In genomic region chr8:107048061-107048941, GRCm38 (mm10) we compare ENCODE assay signal across 8 mouse cellular contexts. TPM values are rescaled to one million over a fixed set of nuclear protein-coding genes. Genes with fewer than 3 reads are reported as not detected.
A peak's percentile ranks its signal among the peaks of the same experiment; 100 is the strongest.
DNase-seq lines count a peak whose midpoint lies in the region; ATAC-seq lines count a peak whose summit lies in the region.

TSS of gene Pdf (minus strand) at chr8:107048614.

- H3K4me3 ChIP-seq in forebrain, embryonic 11.5 days (ENCODE audit: low read depth, low read length): peak within 1 kb of the TSS; percentile 78
- H3K4me3 ChIP-seq in heart, embryonic 15.5 days: peak within 1 kb of the TSS; percentile 84
- peak within 1 kb of the TSS; percentile 79 for H3K4me3 ChIP-seq in liver, embryonic 13.5 days (replicated peaks)
- H3K4me3 ChIP-seq in stomach, embryonic 15.5 days (replicated peaks): peak within 1 kb of the TSS; percentile 81

- H3K4me2 ChIP-seq in forebrain, embryonic 11.5 days (ENCODE audit: low read depth, low read length, severe bottlenecking): peak within 1 kb of the TSS; percentile 93
- H3K4me2 ChIP-seq in heart, embryonic 15.5 days: peak within 1 kb of the TSS; percentile 84
- peak within 1 kb of the TSS; percentile 90 for H3K4me2 ChIP-seq in liver, embryonic 13.5 days
- H3K4me2 ChIP-seq in stomach, embryonic 15.5 days: peak within 1 kb of the TSS; percentile 93

- peaks cover 28% of the 10 kb centered on the region; the same call in 1 of the 2 replicates for H3K36me3 ChIP-seq in forebrain, embryonic 11.5 days (ENCODE audit: control insufficient read depth, insufficient read depth, low read length)
- peaks cover 74% of the 10 kb centered on the region for H3K36me3 ChIP-seq in heart, embryonic 15.5 days
- peaks cover 83% of the 10 kb centered on the region for H3K36me3 ChIP-seq in liver, embryonic 13.5 days
- H3K36me3 ChIP-seq in stomach, embryonic 15.5 days: peaks cover 64% of the 10 kb centered on the region

- H3K9ac ChIP-seq in forebrain, embryonic 11.5 days (ENCODE audit: low read length): peak within 1 kb of the TSS; percentile 90
- H3K9ac ChIP-seq in heart, embryonic 15.5 days: peak within 1 kb of the TSS; percentile 88
- H3K9ac ChIP-seq in liver, embryonic 13.5 days: peak within 1 kb of the TSS; percentile 85
- H3K9ac ChIP-seq in stomach, embryonic 15.5 days: peak within 1 kb of the TSS; percentile 80

- DNase-seq in c-Kit-positive CD71-negative TER-119-negative erythroid progenitor cells, embryonic 14.5 days (ENCODE audit: low read depth): peak; percentile 64
- peak; percentile 84 for DNase-seq in forebrain, embryonic 11.5 days (ENCODE audit: low spot score)
- DNase-seq in kidney, postnatal 25 days: peak; percentile 82 to 92
- DNase-seq in liver, embryonic 13.5 days: peak; percentile 68
- peak; percentile 80 for DNase-seq in neural tube, embryonic 10.5 days (ENCODE audit: extremely low spot score, low spot score)

- H3K9me3 ChIP-seq in forebrain, embryonic 11.5 days (ENCODE audit: control insufficient read depth, low read length): no peaks in the 10 kb centered on the region
- H3K9me3 ChIP-seq in heart, embryonic 15.5 days (replicated peaks): no peaks in the 10 kb centered on the region
- H3K9me3 ChIP-seq in liver, embryonic 13.5 days (replicated peaks): no peaks in the 10 kb centered on the region
- H3K9me3 ChIP-seq in stomach, embryonic 15.5 days: no peaks in the 10 kb centered on the region

- under 1% methylated on average over 87 of the region's 87 CpGs for WGBS in forebrain, embryonic 11.5 days
- under 1% methylated on average over 82 of the region's 87 CpGs for WGBS in heart, embryonic 15.5 days
- under 1% methylated on average over 87 of the region's 87 CpGs for WGBS in liver, embryonic 13.5 days (ENCODE audit: insufficient replicate concordance)
- WGBS in stomach, embryonic 15.5 days: under 1% methylated on average over 87 of the region's 87 CpGs

- H3K27ac ChIP-seq in forebrain, embryonic 11.5 days (ENCODE audit: low read depth, low read length): peak within 1 kb of the TSS; percentile 82
- H3K27ac ChIP-seq in heart, embryonic 15.5 days: peak within 1 kb of the TSS; percentile 95
- H3K27ac ChIP-seq in liver, embryonic 13.5 days: peak within 1 kb of the TSS; percentile 81
- H3K27ac ChIP-seq in stomach, embryonic 15.5 days: peak within 1 kb of the TSS; percentile 94

- no peaks in the 10 kb centered on the region for H3K27me3 ChIP-seq in forebrain, embryonic 11.5 days (ENCODE audit: control insufficient read depth, insufficient read depth, low read length)
- H3K27me3 ChIP-seq in heart, embryonic 15.5 days: no peaks in the 10 kb centered on the region
- no peaks in the 10 kb centered on the region for H3K27me3 ChIP-seq in liver, embryonic 13.5 days
- no peaks in the 10 kb centered on the region for H3K27me3 ChIP-seq in stomach, embryonic 15.5 days (replicated peaks)

- peak; percentile 78 for ATAC-seq in CD4-positive, CD25-positive, alpha-beta regulatory T cell, adult 4 months
- peak; percentile 83 for ATAC-seq in forebrain, embryonic 11.5 days (replicated peaks; ENCODE audit: low FRiP score)
- ATAC-seq in heart, embryonic 15.5 days (replicated peaks; ENCODE audit: insufficient number of reproducible peaks, insufficient read depth, low FRiP score, low read depth): peak; percentile 79
- ATAC-seq in liver, embryonic 13.5 days (ENCODE audit: low read depth): peak; percentile 82
- peak; percentile 79 for ATAC-seq in stomach, embryonic 15.5 days (ENCODE audit: insufficient read depth, low FRiP score, low read depth)

- H3K4me1 ChIP-seq in forebrain, embryonic 11.5 days (replicated peaks; ENCODE audit: control insufficient read depth, insufficient read depth, low read length): peaks cover 6% of the 10 kb centered on the region; the same call in 1 of the 2 replicates
- H3K4me1 ChIP-seq in heart, embryonic 15.5 days (replicated peaks): peaks cover 20% of the 10 kb centered on the region
- H3K4me1 ChIP-seq in liver, embryonic 13.5 days (replicated peaks): peaks cover 43% of the 10 kb centered on the region
- peaks cover 9% of the 10 kb centered on the region; the same call in 1 of the 2 replicates for H3K4me1 ChIP-seq in stomach, embryonic 15.5 days

RNA-seq across cellular contexts. Expression of gene Pdf, which starts in this region (rescaled TPM):
- 1 to 10 TPM in 1 of 2 experiments, under 1 TPM in 1; 0.85 to 1.3 TPM for polyA plus RNA-seq in CD4-positive, CD25-positive, alpha-beta regulatory T cell, adult 4 months (2017; shearing (Covaris generic))
- 47.1 and 48.3 TPM in 2 replicates for polyA plus RNA-seq in forebrain, embryonic 11.5 days (2014; fragmentation: Nextera tagmentation; extraction: Ambion mirVana)
- polyA plus RNA-seq in heart, embryonic 15.5 days (2015; fragmentation: Nextera tagmentation; extraction: Ambion mirVana): 42.3 and 49.8 TPM in 2 replicates
- 26.1 and 26.4 TPM in 2 replicates for polyA plus RNA-seq in liver, embryonic 13.5 days (2015; fragmentation: Nextera tagmentation; extraction: Ambion mirVana)
- 52.7 and 55.1 TPM in 2 replicates for polyA plus RNA-seq in stomach, embryonic 15.5 days (2015; fragmentation: Nextera tagmentation; extraction: Ambion mirVana)

Comparison
In these comparisons a context has a peak if more than half of its experiments do, and no peak if none do; other contexts are left out.
1. Peak in every context shown above with its lines: DNase-seq, ATAC-seq, H3K4me3 ChIP-seq and H3K27ac ChIP-seq.
2. RNA of gene Pdf (polyA plus RNA-seq): 52.7 to 55.1 TPM in stomach, embryonic 15.5 days, 47.1 to 48.3 TPM in forebrain, embryonic 11.5 days, 42.3 to 49.8 TPM in heart, embryonic 15.5 days and 26.1 to 26.4 TPM in liver, embryonic 13.5 days; 0.85 to 1.3 TPM in CD4-positive, CD25-positive, alpha-beta regulatory T cell, adult 4 months; every median in the first group is over 10 times any median in the second.